Mouse (Mus musculus) gastrocnemius, postnatal 10 days (tissue): ENCODE measurements around the gene Irx1. TPM values are rescaled to one million over a fixed set of nuclear protein-coding genes. Genes with fewer than 3 reads are reported as not detected.

ENCODE experiments used
- DNase-seq: peaks from one replicate; pipeline ENCODE4 v3.0.0; 2021; ENCODE audit warnings: mixed read lengths
- long read RNA-seq, 2 experiments: library from polyadenylated mRNA; stranded (forward); transcript quantifications; one replicate each; pipeline ENCODE4 v2.0.0; 2021
- total RNA-seq, 2 experiments: library from RNA; stranded (reverse); gene quantifications; 2 replicates each; pipeline ENCODE4 v1.2.3; 2021

Irx1 gene
- under 1 TPM in 1 of 2 experiments, not detected in 1; 0.18 TPM for total RNA-seq
- long read RNA-seq, experiment 1, result 0 reads
- long read RNA-seq, experiment 2, result 0 reads

- no peak for DNase-seq
These were observed at the start of gene Irx1 for GRCm38 (mm10) chr13:71963356-71964351. Gene Irx1, minus strand, starts transcription at chr13:71963723.

- DNase-seq, result no peak
These were observed 16.6 kb upstream of the Irx1 start for GRCm38 (mm10) chr13:71979932-71980655.

GRCm38 (mm10) chr13:71975753-71976152 is 12.2 kb upstream of the Irx1 start:
- DNase-seq, result no peak

- no peak for DNase-seq
These were observed 4.8 kb upstream of the Irx1 start for GRCm38 (mm10) chr13:71968286-71968685.

GRCm38 (mm10) chr13:71967341-71968250 is 4.1 kb upstream of the Irx1 start:
- DNase-seq, result no peak

- DNase-seq, result no peak
These were observed 3.1 kb upstream of the Irx1 start for GRCm38 (mm10) chr13:71966631-71967030.

GRCm38 (mm10) chr13:71964366-71964765 is 843 bp upstream of the Irx1 start:
- DNase-seq, result no peak

GRCm38 (mm10) chr13:71962661-71963355 is 715 bp downstream of the Irx1 start:
- DNase-seq, result no peak

- no peak for DNase-seq
These were observed 1.4 kb downstream of the Irx1 start for GRCm38 (mm10) chr13:71961891-71962660.

- no peak for DNase-seq
These were observed 2.4 kb downstream of the Irx1 start for GRCm38 (mm10) chr13:71960846-71961735.

- no peak for DNase-seq
These were observed 3.2 kb downstream of the Irx1 start for GRCm38 (mm10) chr13:71960277-71960672.

GRCm38 (mm10) chr13:71959361-71960276 is 3.9 kb downstream of the Irx1 start:
- no peak for DNase-seq

GRCm38 (mm10) chr13:71958651-71959050 is 4.9 kb downstream of the Irx1 start:
- DNase-seq, result no peak

GRCm38 (mm10) chr13:71957811-71958351 is 5.6 kb downstream of the Irx1 start:
- no peak for DNase-seq

GRCm38 (mm10) chr13:71957147-71957546 is 6.4 kb downstream of the Irx1 start:
- no peak for DNase-seq

GRCm38 (mm10) chr13:71956481-71956880 is 7.0 kb downstream of the Irx1 start:
- DNase-seq, result no peak

- DNase-seq, result no peak
These were observed 11.6 kb downstream of the Irx1 start for GRCm38 (mm10) chr13:71951966-71952365.

- no peak for DNase-seq
These were observed 13.7 kb downstream of the Irx1 start for GRCm38 (mm10) chr13:71949859-71950258.
